Comparison of ENCODE assay signal across 8 mouse cellular contexts in the genomic region with DNA sequence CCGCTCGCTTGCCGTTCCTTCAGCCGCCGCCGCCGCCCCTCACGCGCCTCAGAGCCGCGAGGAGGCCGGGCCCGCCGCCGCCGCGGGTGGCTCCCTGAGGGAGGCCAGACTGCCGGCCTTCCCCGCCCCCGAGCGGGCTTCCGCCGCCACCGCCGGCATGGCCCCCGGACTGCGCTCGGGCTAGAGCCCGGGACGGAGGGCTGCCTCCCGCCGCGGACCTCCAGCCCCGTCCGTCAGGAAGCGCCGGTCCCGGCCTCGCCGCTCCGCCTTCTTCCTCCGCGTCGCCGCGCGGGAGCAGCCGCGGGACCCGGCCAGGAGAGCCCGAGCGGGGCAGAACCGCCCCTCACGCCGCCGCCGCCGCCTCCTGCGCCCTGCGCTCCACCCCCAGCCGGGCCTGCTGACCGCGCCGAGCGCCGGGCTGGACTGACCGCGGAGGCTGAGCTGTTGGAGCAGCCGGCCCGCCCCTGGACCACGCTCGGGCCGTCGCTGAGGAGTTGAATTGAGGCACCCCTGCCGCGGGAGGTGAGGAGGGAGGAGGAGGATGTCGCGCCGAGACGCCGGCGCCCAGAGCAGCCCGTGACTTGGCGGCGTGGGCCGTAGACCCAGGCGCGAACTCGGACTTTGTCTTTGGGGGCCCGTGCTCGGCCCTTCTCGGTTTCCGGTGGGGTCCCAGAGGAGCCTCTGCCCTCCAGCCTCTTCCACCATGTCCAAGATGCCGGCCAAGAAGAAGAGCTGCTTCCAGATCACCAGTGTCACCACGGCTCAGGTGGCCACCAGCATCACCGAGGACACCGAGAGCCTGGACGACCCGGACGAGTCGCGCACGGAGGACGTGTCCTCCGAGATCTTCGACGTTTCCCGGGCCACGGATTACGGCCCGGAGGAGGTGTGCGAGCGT. TPM values are rescaled to one million over a fixed set of nuclear protein-coding genes. Genes with fewer than 3 reads are reported as not detected.
A peak's percentile ranks its signal among the peaks of the same experiment; 100 is the strongest.
DNase-seq lines count a peak whose midpoint lies in the region; ATAC-seq and TF ChIP-seq lines count a peak whose summit lies in the region.

No protein-coding gene starts in this region.

- peaks cover 58% of the 10 kb centered on the region for H3K79me2 ChIP-seq in C2C12 (ENCODE audit: control insufficient read depth, insufficient read depth)

- H3K79me3 ChIP-seq in C2C12 (ENCODE audit: low read depth) = peaks cover 49% of the 10 kb centered on the region

- H3K9me3 ChIP-seq in erythroblast, embryonic 14.5 days (ENCODE audit: control insufficient read depth, low read length) = no peaks in the 10 kb centered on the region
- no peaks in the 10 kb centered on the region for H3K9me3 ChIP-seq in heart, embryonic 12.5 days (replicated peaks)
- no peaks in the 10 kb centered on the region for H3K9me3 ChIP-seq in kidney, embryonic 16.5 days (ENCODE audit: low read length)
- no peaks in the 10 kb centered on the region for H3K9me3 ChIP-seq in liver, embryonic 11.5 days (ENCODE audit: control insufficient read depth, low read length)

- peak overlapping the region; percentile 99 for H3K9ac ChIP-seq in heart, embryonic 12.5 days
- peak overlapping the region; percentile 98 for H3K9ac ChIP-seq in kidney, embryonic 16.5 days (replicated peaks; ENCODE audit: low read length)
- H3K9ac ChIP-seq in liver, embryonic 11.5 days (ENCODE audit: low read depth, low read length) = peak overlapping the region; percentile 94

- peak; percentile 51 for DNase-seq in brain, embryonic 14.5 days (ENCODE audit: low read depth)
- peak; percentile 79 for DNase-seq in liver, embryonic 11.5 days (ENCODE audit: low spot score)
- peak; percentile 55 to 62 for DNase-seq in spleen, postnatal 14 days (ENCODE audit: low spot score in 2 of 2)

- peak; percentile 75 for ATAC-seq in heart, embryonic 12.5 days (ENCODE audit: insufficient number of reproducible peaks, low FRiP score)
- ATAC-seq in kidney, embryonic 16.5 days (ENCODE audit: low FRiP score, low TSS enrichment) = peak; percentile 79
- peak; percentile 62 for ATAC-seq in liver, embryonic 11.5 days (replicated peaks; ENCODE audit: low FRiP score)
- ATAC-seq in monocyte, adult 5-6 weeks (replicated peaks; ENCODE audit: insufficient number of reproducible peaks, low FRiP score, low TSS enrichment, poor library complexity, severe bottlenecking) = peak; percentile 28; the same call in 1 of the 2 replicates

- H3K27me3 ChIP-seq in C2C12 (ENCODE audit: control insufficient read depth, insufficient read depth, insufficient read length) = no peaks in the 10 kb centered on the region
- no peaks in the 10 kb centered on the region for H3K27me3 ChIP-seq in erythroblast, embryonic 14.5 days (ENCODE audit: control insufficient read depth)
- H3K27me3 ChIP-seq in heart, embryonic 12.5 days (replicated peaks) = no peaks in the 10 kb centered on the region
- no peaks in the 10 kb centered on the region for H3K27me3 ChIP-seq in kidney, embryonic 16.5 days (ENCODE audit: insufficient read depth, low read length)
- no peaks in the 10 kb centered on the region for H3K27me3 ChIP-seq in liver, embryonic 11.5 days (replicated peaks; ENCODE audit: control insufficient read depth, insufficient read depth, low read length)

- H3K36me3 ChIP-seq in C2C12 (ENCODE audit: control insufficient read depth, insufficient read depth) = peaks cover 38% of the 10 kb centered on the region
- H3K36me3 ChIP-seq in erythroblast, embryonic 14.5 days (ENCODE audit: control insufficient read depth) = peaks cover 14% of the 10 kb centered on the region
- peaks cover 11% of the 10 kb centered on the region; the same call in 1 of the 2 replicates for H3K36me3 ChIP-seq in heart, embryonic 12.5 days
- no peaks in the 10 kb centered on the region for H3K36me3 ChIP-seq in kidney, embryonic 16.5 days (ENCODE audit: insufficient read depth, low read length)
- H3K36me3 ChIP-seq in liver, embryonic 11.5 days (ENCODE audit: control insufficient read depth, insufficient read depth, low read length) = no peaks in the 10 kb centered on the region; the same call in 1 of the 2 replicates

- no peak for TF ChIP-seq CTCF in C2C12 (IDR thresholded peaks at IDR 0.05; ENCODE audit: control insufficient read depth, insufficient read depth, insufficient read length)
- TF ChIP-seq CTCF in brain, embryonic 14.5 days (IDR thresholded peaks at IDR 0.05; ENCODE audit: borderline replicate concordance, extremely low read depth, insufficient read depth, insufficient read length) = no peak

- peak overlapping the region; percentile 92 for H3K4me3 ChIP-seq in C2C12 (ENCODE audit: insufficient read depth, poor library complexity, severe bottlenecking)
- peak overlapping the region; percentile 99 for H3K4me3 ChIP-seq in erythroblast, embryonic 14.5 days (replicated peaks)
- peak overlapping the region; percentile 90 for H3K4me3 ChIP-seq in heart, embryonic 12.5 days
- peak overlapping the region; percentile 91 for H3K4me3 ChIP-seq in kidney, embryonic 16.5 days (ENCODE audit: low read length)
- peak overlapping the region; percentile 98 for H3K4me3 ChIP-seq in liver, embryonic 11.5 days (ENCODE audit: low read depth, low read length)

- under 1% methylated on average over 107 of the region's 113 CpGs for WGBS in heart, embryonic 12.5 days
- under 1% methylated on average over 82 of the region's 113 CpGs for WGBS in kidney, embryonic 16.5 days
- WGBS in liver, embryonic 11.5 days = under 1% methylated on average over 98 of the region's 113 CpGs

- H3K27ac ChIP-seq in heart, embryonic 12.5 days (ENCODE audit: poor library complexity, severe bottlenecking) = peak overlapping the region; percentile 100
- peak overlapping the region; percentile 100 for H3K27ac ChIP-seq in kidney, embryonic 16.5 days (ENCODE audit: low read length)
- peak overlapping the region; percentile 99 for H3K27ac ChIP-seq in liver, embryonic 11.5 days (ENCODE audit: low read depth, low read length)

- peak overlapping the region; percentile 88 for H3ac ChIP-seq in C2C12 (ENCODE audit: control insufficient read depth, insufficient read length, low read depth)

- no peak for TF ChIP-seq POLR2A in brain, embryonic 14.5 days (IDR thresholded peaks at IDR 0.05; ENCODE audit: borderline replicate concordance, extremely low read depth, insufficient read depth, insufficient read length, poor library complexity, severe bottlenecking)

- H3K4me2 ChIP-seq in heart, embryonic 12.5 days = peak overlapping the region; percentile 78
- H3K4me2 ChIP-seq in kidney, embryonic 16.5 days (replicated peaks; ENCODE audit: low read depth, low read length) = peak overlapping the region; percentile 85
- peak overlapping the region; percentile 98 for H3K4me2 ChIP-seq in liver, embryonic 11.5 days

- peaks cover 40% of the 10 kb centered on the region for H3K4me1 ChIP-seq in erythroblast, embryonic 14.5 days (ENCODE audit: control insufficient read depth)
- peaks cover 3% of the 10 kb centered on the region; the same call in 1 of the 2 replicates for H3K4me1 ChIP-seq in heart, embryonic 12.5 days (replicated peaks)
- 0 out of 2 replicates have a peak, but pooled peaks cover 7% of the 10 kb centered on the region for H3K4me1 ChIP-seq in kidney, embryonic 16.5 days (ENCODE audit: insufficient read depth, low read length)
- H3K4me1 ChIP-seq in liver, embryonic 11.5 days (replicated peaks; ENCODE audit: control insufficient read depth, insufficient read depth, low read length) = peaks cover 7% of the 10 kb centered on the region

TF ChIP-seq in C2C12, 6 proteins besides CTCF, POLR2A, EP300 and RAD21:
- TF ChIP-seq FOSL1 (IDR thresholded peaks at IDR 0.05; ENCODE audit: insufficient read depth, low read length, poor library complexity, severe bottlenecking) (no peak), MAX (IDR thresholded peaks at IDR 0.05) (no peak), CEBPB (IDR thresholded peaks at IDR 0.05; ENCODE audit: low read depth) (no peak), USF1 (IDR thresholded peaks at IDR 0.05; ENCODE audit: low read depth) (no peak), MYOD1 (IDR thresholded peaks at IDR 0.05; ENCODE audit: control insufficient read depth, insufficient read length, low read depth) (no peak), MYOG (IDR thresholded peaks at IDR 0.05; ENCODE audit: control insufficient read depth, extremely low read depth, insufficient read length) (no peak)

RNA-seq across cellular contexts. Expression of a gene that starts 0.7 kb away (rescaled TPM):
- polyA plus RNA-seq in C2C12 (2012; fragmentation: generic; extraction: Trizol) = 11.6 TPM
- polyA plus RNA-seq in brain, embryonic 14.5 days (2012; rRNA removed) = 14.0 and 19.6 TPM in 2 replicates
- polyA plus RNA-seq in erythroblast, embryonic 14.5 days (2012) = 1.3 and 1.8 TPM in 2 replicates
- 26.9 and 28.1 TPM in 2 replicates for polyA plus RNA-seq in heart, embryonic 12.5 days (2016; fragmentation: Nextera tagmentation; extraction: Ambion mirVana)
- 7.5 and 8.8 TPM in 2 replicates for polyA plus RNA-seq in kidney, embryonic 16.5 days (2015; fragmentation: Nextera tagmentation; extraction: Ambion mirVana)
- polyA plus RNA-seq in liver, embryonic 11.5 days (2014; fragmentation: Nextera tagmentation; extraction: Ambion mirVana) = 10.6 and 10.7 TPM in 2 replicates
- total RNA-seq in monocyte, adult 5-6 weeks (2017) = 21.2 to 37.9 TPM (median 23.5 TPM) in 3 replicates

Comparison
In these comparisons a context has a peak if more than half of its experiments do, and no peak if none do; other contexts are left out.
1. Peak in every context shown above with its lines: DNase-seq, ATAC-seq, H3K4me3 ChIP-seq and H3K27ac ChIP-seq.
2. ATAC-seq: peak in every context shown above with its lines; median percentile 79 in kidney, embryonic 16.5 days; 75 in heart, embryonic 12.5 days; 62 in liver, embryonic 11.5 days; 28 in monocyte, adult 5-6 weeks.